Mouse (Mus musculus) hindbrain, embryonic 12.5 days (tissue): Measurements from ENCODE around the gene Sstr3. TPM values are rescaled to one million over a fixed set of nuclear protein-coding genes. Genes with fewer than 3 reads are reported as not detected.

Source experiments
- ATAC-seq: fragments of 200-750 bp; cut with Nextera tagmentation; 2 replicates; pipeline ENCODE4 v1.8.0; 2017; ENCODE audit warnings: moderate TSS enrichment; ENCODE audit not compliant: low FRiP score
- H3K27ac ChIP-seq: fragments of 300-500 bp; sonication (generic); 2 replicates; pipeline ENCODE4 v1.5.1; 2016; ENCODE audit warnings: mild to moderate bottlenecking
- H3K27me3 ChIP-seq: fragments of 300-500 bp; sonication (generic); 2 replicates; pipeline ENCODE4 v1.6.1; 2016; ENCODE audit warnings: mild to moderate bottlenecking
- H3K36me3 ChIP-seq: fragments of 300-500 bp; sonication (generic); 2 replicates; pipeline ENCODE4 v1.6.1; 2016; ENCODE audit warnings: mild to moderate bottlenecking
- H3K4me1 ChIP-seq: fragments of 300-500 bp; sonication (generic); 2 replicates; pipeline ENCODE4 v1.6.1; 2016
- H3K4me2 ChIP-seq: fragments of 300-500 bp; sonication (generic); replicated peaks from 2 replicates; pipeline ENCODE4 v1.6.1; 2016; ENCODE audit warnings: mild to moderate bottlenecking
- H3K4me3 ChIP-seq: fragments of 300-500 bp; sonication (generic); 2 replicates; pipeline ENCODE4 v1.5.1; 2016; ENCODE audit warnings: mild to moderate bottlenecking
- H3K9ac ChIP-seq: fragments of 300-500 bp; sonication (generic); 2 replicates; pipeline ENCODE4 v1.6.1; 2016; ENCODE audit warnings: mild to moderate bottlenecking, moderate library complexity
- H3K9me3 ChIP-seq: fragments of 300-500 bp; sonication (generic); replicated peaks from 2 replicates; pipeline ENCODE4 v1.6.1; 2016; ENCODE audit warnings: mild to moderate bottlenecking
- whole genome bisulfite sequencing: fragments of 180-500 bp; shearing (Covaris S2); methylation state at CpG from one replicate; pipeline ENCODE4 v1.1.7; 2016; 5-methylcytosine and 5-hydroxymethylcytosine counted together
- polyA plus RNA-seq: library from polyadenylated mRNA; unstranded; fragments of >200 nt; fragmentation: Nextera tagmentation; extraction: Ambion mirVana; gene quantifications from 2 replicates; pipeline ENCODE4 v1.2.1, GENCODE M21; 2016

Gene Sstr3
- polyA plus RNA-seq, 1 experiment from 2014 or later = 0.09 TPM

DNA sequence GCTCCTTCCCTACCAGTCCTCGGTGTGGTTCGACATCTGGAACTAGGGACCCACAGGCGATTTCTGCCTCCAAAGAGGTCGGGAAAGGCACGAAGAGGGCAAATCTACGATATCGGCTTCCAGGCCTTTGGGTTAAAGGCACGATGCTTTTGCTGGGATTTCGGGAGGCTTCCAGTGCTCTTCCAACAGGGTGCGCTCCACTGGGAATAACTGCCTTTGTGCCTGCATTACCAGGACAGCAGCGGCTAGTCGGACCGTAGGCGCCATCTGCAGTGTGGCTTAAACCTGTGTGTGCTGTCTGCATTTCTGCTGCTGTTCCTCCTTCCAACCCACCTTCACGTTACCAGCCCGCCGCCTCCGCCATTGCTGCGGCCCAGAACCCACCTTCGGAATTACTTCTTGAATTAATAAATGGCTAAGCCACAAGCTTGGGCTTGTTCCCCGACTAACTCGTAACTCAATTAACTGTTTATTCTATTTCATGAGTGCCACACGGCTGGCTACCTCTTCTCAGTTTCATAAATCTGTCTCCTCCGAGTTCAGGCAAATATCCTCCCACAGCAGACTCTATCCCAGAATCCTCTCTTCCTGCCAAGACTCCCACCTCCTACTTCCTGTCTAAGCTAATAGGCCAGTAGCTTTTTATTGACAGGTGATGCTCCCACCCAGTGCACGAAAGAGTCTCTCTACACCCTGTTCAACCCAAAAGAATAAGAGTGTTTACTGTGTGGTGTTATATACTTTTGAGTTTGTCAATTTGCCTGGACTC is 10.2 kb upstream of the Sstr3 start:
- Histone ChIP-seq H3K27ac (no peak overlapping the region), H3K27me3 (no peaks in the 10 kb centered on the region), H3K9ac (no peak overlapping the region), H3K9me3 (no peaks in the 10 kb centered on the region; the same call in 1 of the 2 replicates), H3K4me3 (no peak overlapping the region), H3K4me2 (no peak overlapping the region; the same call in 1 of the 2 replicates), H3K4me1 (no peaks in the 10 kb centered on the region), H3K36me3 (no peaks in the 10 kb centered on the region)
- no peak for ATAC-seq
- whole genome bisulfite sequencing = 64% methylated on average over 25 of the region's 25 CpGs

DNA sequence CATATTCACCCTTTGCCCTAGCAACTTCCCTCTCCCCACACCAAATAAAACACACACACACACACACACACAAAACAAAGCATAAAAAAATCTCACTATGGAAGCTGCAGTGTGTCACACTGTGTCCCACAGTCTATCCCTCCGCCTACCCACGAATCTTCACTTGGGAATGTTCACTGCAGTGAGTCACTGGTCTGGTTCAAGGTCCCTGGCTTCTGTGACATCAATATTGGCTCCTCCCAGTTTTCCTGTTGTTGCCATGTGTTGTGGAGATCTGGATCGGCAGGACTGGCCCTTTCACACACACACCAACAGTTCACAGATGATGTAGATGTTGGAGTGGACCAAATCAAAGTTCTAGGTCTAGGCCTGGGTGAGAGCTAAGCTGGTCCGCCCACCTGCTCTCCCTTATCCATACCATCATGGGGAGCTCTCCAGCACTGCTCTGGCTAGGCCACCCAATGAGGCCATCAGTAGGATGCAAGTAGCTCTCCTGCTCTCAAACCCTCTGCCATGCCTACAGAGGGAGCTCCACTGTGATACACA is 4.8 kb upstream of the Sstr3 start:
- Histone ChIP-seq H3K4me1 (peaks cover 24% of the 10 kb centered on the region), H3K4me2 (no peak overlapping the region), H3K36me3 (no peaks in the 10 kb centered on the region), H3K9me3 (no peaks in the 10 kb centered on the region; the same call in 1 of the 2 replicates), H3K27me3 (peaks cover 5% of the 10 kb centered on the region; the same call in 1 of the 2 replicates), H3K4me3 (no peak overlapping the region), H3K27ac (no peak overlapping the region), H3K9ac (no peak overlapping the region)
- 83% methylated on average over 4 of the region's 4 CpGs for WGBS
- ATAC-seq = no peak

GRCm38 (mm10) chr15:78548711-78549110 is 4.2 kb upstream of the Sstr3 start:
- 72% methylated on average over 8 of the region's 8 CpGs for WGBS
- H3K27me3 ChIP-seq = peaks cover 11% of the 10 kb centered on the region

GRCm38 (mm10) chr15:78548336-78548665 is 3.8 kb upstream of the Sstr3 start:
- Histone ChIP-seq H3K9ac (no peak overlapping the region), H3K27me3 (peaks cover 13% of the 10 kb centered on the region), H3K36me3 (no peaks in the 10 kb centered on the region), H3K4me3 (no peak overlapping the region), H3K27ac (no peak overlapping the region; the same call in 1 of the 2 replicates), H3K4me2 (no peak overlapping the region), H3K9me3 (no peaks in the 10 kb centered on the region; the same call in 1 of the 2 replicates), H3K4me1 (peaks cover 28% of the 10 kb centered on the region)
- 26% methylated on average over 3 of the region's 3 CpGs for WGBS
- ATAC-seq = no peak

More at GRCm38 (mm10) chr15:78548711-78549110, 4.2 kb upstream of the Sstr3 start:
- H3K9me3 ChIP-seq = no peaks in the 10 kb centered on the region; the same call in 1 of the 2 replicates
- H3K4me1 ChIP-seq = peaks cover 28% of the 10 kb centered on the region
- H3K4me3 ChIP-seq = no peak overlapping the region
- H3K27ac ChIP-seq = no peak overlapping the region
- no peaks in the 10 kb centered on the region for H3K36me3 ChIP-seq
- no peak for ATAC-seq
- no peak overlapping the region for H3K9ac ChIP-seq
- no peak overlapping the region for H3K4me2 ChIP-seq

- no peak overlapping the region for H3K4me2 ChIP-seq
- WGBS = 48% methylated on average over 5 of the region's 5 CpGs
- H3K36me3 ChIP-seq = no peaks in the 10 kb centered on the region
- H3K4me1 ChIP-seq = peaks cover 29% of the 10 kb centered on the region
- no peak for ATAC-seq
- no peak overlapping the region for H3K4me3 ChIP-seq
- H3K9me3 ChIP-seq = no peaks in the 10 kb centered on the region; the same call in 1 of the 2 replicates
- H3K9ac ChIP-seq = no peak overlapping the region
- no peak overlapping the region; the same call in 1 of the 2 replicates for H3K27ac ChIP-seq
- H3K27me3 ChIP-seq = peaks cover 17% of the 10 kb centered on the region
These were observed 3.2 kb upstream of the Sstr3 start for GRCm38 (mm10) chr15:78547415-78548335.

- 84% methylated on average over 4 of the region's 4 CpGs for WGBS
- no peak overlapping the region for H3K9ac ChIP-seq
These were observed 1.6 kb upstream of the Sstr3 start for GRCm38 (mm10) chr15:78546060-78546459.

GRCm38 (mm10) chr15:78544041-78544440 is 444 bp downstream of the Sstr3 start:
- no peak overlapping the region for H3K4me3 ChIP-seq
- peak overlapping the region; percentile 43; the same call in 1 of the 2 replicates for H3K9ac ChIP-seq
- WGBS = 70% methylated on average over 15 of the region's 15 CpGs
- ATAC-seq = no peak
- H3K27me3 ChIP-seq = peaks cover 34% of the 10 kb centered on the region
- H3K4me2 ChIP-seq = peak overlapping the region; percentile 43; the same call in 1 of the 2 replicates
- H3K9me3 ChIP-seq = no peaks in the 10 kb centered on the region
- peaks cover 31% of the 10 kb centered on the region for H3K4me1 ChIP-seq
- no peaks in the 10 kb centered on the region for H3K36me3 ChIP-seq
- H3K27ac ChIP-seq = peak overlapping the region; percentile 44; the same call in 1 of the 2 replicates

More at GRCm38 (mm10) chr15:78546060-78546459, 1.6 kb upstream of the Sstr3 start:
- H3K9me3 ChIP-seq = no peaks in the 10 kb centered on the region
- H3K4me3 ChIP-seq = no peak overlapping the region
- no peak overlapping the region for H3K4me2 ChIP-seq
- ATAC-seq = no peak
- peaks cover 31% of the 10 kb centered on the region for H3K4me1 ChIP-seq
- H3K27ac ChIP-seq = no peak overlapping the region
- H3K27me3 ChIP-seq = peaks cover 21% of the 10 kb centered on the region
- no peaks in the 10 kb centered on the region for H3K36me3 ChIP-seq

DNA sequence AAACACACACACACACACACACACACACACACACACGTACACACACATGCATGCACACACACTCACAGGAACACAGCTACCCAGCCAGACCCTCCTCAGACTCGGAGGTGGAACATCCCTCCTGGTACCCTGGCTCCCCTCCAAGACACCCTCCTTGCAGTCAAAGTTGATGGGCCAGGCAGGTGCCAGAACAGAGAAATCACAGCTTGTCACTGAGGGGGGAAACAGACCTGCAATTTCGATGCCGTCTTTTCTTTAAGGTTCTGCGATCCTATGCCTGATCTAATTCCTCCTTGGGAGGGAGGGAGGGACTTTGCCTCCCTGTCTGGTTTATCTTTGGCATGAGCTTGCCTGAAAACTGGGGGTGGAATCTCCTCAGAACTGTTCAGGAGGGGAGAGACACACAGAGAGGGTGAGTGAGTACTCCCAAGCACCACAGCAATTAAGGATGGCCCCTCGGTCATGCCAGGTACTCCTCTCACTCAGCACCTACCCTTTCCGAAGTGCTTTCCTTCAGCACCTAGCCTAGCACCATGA is 1.6 kb downstream of the Sstr3 start:
- 75% methylated on average over 7 of the region's 7 CpGs for WGBS
- Histone ChIP-seq H3K27ac (no peak overlapping the region), H3K27me3 (peaks cover 41% of the 10 kb centered on the region)

DNA sequence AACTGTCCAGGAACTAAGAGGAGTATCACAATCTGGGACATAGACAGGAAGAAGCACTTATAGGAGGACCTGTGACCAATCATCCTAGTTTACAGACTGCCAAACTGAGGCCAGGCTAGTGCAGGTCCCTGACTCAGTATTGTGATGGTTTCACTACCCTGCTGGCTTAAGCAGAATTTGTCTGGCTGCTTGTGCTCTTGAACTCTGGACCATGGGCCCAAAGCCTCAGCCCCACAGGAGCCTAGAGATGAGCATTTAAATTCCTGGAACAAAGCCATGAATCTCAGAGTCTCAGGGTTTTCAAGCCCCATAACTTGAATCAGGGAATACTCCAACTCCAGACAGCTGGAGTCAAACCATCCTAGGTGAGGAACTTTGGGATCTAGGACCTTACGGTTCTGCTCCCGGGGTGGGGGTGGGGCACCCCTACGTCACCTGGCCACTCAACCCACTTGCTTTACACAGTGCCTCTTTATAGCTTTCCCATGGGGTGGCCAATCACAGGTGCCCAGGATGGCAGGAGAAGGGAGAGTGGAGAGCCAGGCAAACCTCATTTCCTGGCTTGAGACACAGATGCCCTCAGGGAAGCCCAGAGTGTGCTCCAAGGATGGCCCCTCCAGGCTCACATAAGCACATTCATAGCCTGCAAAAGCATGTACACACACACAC is 2.3 kb downstream of the Sstr3 start:
- no peaks in the 10 kb centered on the region for H3K9me3 ChIP-seq
- 89% methylated on average over 3 of the region's 3 CpGs for WGBS

More for the DNA sequence above, 1.6 kb downstream of the Sstr3 start:
- Histone ChIP-seq H3K9me3 (no peaks in the 10 kb centered on the region), H3K36me3 (no peaks in the 10 kb centered on the region), H3K4me1 (peaks cover 22% of the 10 kb centered on the region), H3K4me3 (no peak overlapping the region), H3K9ac (no peak overlapping the region), H3K4me2 (no peak overlapping the region)
- no peak for ATAC-seq

GRCm38 (mm10) chr15:78541606-78542005 is 2.9 kb downstream of the Sstr3 start:
- no peak overlapping the region for H3K4me2 ChIP-seq
- H3K36me3 ChIP-seq = no peaks in the 10 kb centered on the region
- 69% methylated on average over 3 of the region's 3 CpGs for WGBS
- no peak overlapping the region for H3K9ac ChIP-seq
- no peak overlapping the region for H3K27ac ChIP-seq
- ATAC-seq = no peak
- no peaks in the 10 kb centered on the region for H3K9me3 ChIP-seq
- H3K4me3 ChIP-seq = no peak overlapping the region
- H3K27me3 ChIP-seq = peaks cover 41% of the 10 kb centered on the region
- peaks cover 19% of the 10 kb centered on the region for H3K4me1 ChIP-seq

More for the DNA sequence above, 2.3 kb downstream of the Sstr3 start:
- Histone ChIP-seq H3K9ac (no peak overlapping the region), H3K4me3 (no peak overlapping the region), H3K36me3 (no peaks in the 10 kb centered on the region), H3K27me3 (peaks cover 41% of the 10 kb centered on the region), H3K4me2 (no peak overlapping the region), H3K4me1 (peaks cover 19% of the 10 kb centered on the region), H3K27ac (no peak overlapping the region)
- no peak for ATAC-seq

DNA sequence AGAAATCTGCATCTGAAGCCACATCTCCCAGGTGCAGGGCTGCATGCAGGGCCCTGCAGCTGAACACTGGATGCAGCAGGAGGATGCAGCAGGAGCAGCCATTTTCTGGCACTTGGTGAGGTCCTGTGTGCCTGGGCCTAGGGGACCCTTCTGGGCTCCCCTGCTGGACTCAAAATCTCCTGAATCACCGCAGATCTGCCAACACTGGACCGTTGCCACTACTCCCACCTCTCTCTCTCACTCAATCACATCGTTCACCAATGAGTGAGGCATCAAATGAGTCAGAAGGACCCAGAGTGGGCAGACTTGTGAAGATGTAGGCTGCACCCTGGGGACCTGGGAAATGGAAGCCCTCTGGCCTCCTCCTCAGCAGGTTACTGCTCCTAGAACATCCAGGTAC is 3.4 kb downstream of the Sstr3 start:
- Histone ChIP-seq H3K4me3 (no peak overlapping the region), H3K27ac (no peak overlapping the region), H3K36me3 (no peaks in the 10 kb centered on the region), H3K9me3 (no peaks in the 10 kb centered on the region), H3K9ac (no peak overlapping the region), H3K27me3 (peaks cover 41% of the 10 kb centered on the region), H3K4me2 (no peak overlapping the region), H3K4me1 (peaks cover 19% of the 10 kb centered on the region)
- 84% methylated on average over 3 of the region's 3 CpGs for WGBS
- no peak for ATAC-seq
